Mouse (Mus musculus): Measurements from ENCODE around the gene Ankrd24.
A peak's percentile ranks its signal among the peaks of the same experiment; 100 is the strongest.
"Not testable (repeated sequence)": the region's sequence is repeated elsewhere in the genome, so short reads cannot be mapped to it uniquely, and the experiment has no call there.

Ankrd24 gene

GRCm38 (mm10) chr10:81644716-81645115, 16.4 kb downstream of the Ankrd24 start:
- DNase-seq (ENCODE audit: low spot score), result no peak

GRCm38 (mm10) chr10:81645391-81645790, 17.1 kb downstream of the Ankrd24 start:
- no peak for DNase-seq (ENCODE audit: low spot score)

GRCm38 (mm10) chr10:81646015-81646555, 17.7 kb downstream of the Ankrd24 start:
- peak; percentile 44 for DNase-seq (ENCODE audit: low spot score)

GRCm38 (mm10) chr10:81648803-81649775, 20.7 kb downstream of the Ankrd24 start, which contains the start of gene Gm10778:
TSS of gene Gm10778 (plus strand) at chr10:81649059.
- DNase-seq (ENCODE audit: low spot score), result peak; percentile 92

- DNase-seq (ENCODE audit: low spot score), result no peak
Observed at GRCm38 (mm10) chr10:81655178-81655577, 26.8 kb downstream of the Ankrd24 start.

GRCm38 (mm10) chr10:81656174-81656573, 27.8 kb downstream of the Ankrd24 start:
- no peak for DNase-seq (ENCODE audit: low spot score)

- not testable (repeated sequence) for DNase-seq (ENCODE audit: low spot score)
Observed at GRCm38 (mm10) chr10:81687114-81687513, 58.8 kb downstream of the Ankrd24 start.
